Comparison of ENCODE assay signal across 23 mouse cellular contexts in genomic region chr3:44468078-44468477, GRCm38 (mm10).
"Had no signal": no experiment of that assay in that cellular context is flagged by ENCODE, and none has a peak within 500 bp of the region (broad histone marks: within the 10 kb centered on the region; RNA-seq: fewer than 3 reads in every experiment).

No protein-coding gene starts in this region.

- H3K36me3 ChIP-seq: heart, embryonic 13.5 days; heart, embryonic 15.5 days; hindbrain, embryonic 13.5 days; hindbrain, embryonic 15.5 days; limb, embryonic 12.5 days; liver, embryonic 13.5 days; liver, embryonic 15.5 days had no signal

- ATAC-seq: hindbrain, postnatal 0 days; intestine, embryonic 16.5 days had no signal

- H3K4me3 ChIP-seq: heart, embryonic 13.5 days; heart, embryonic 15.5 days; hindbrain, embryonic 13.5 days; hindbrain, embryonic 15.5 days; limb, embryonic 12.5 days; liver, embryonic 13.5 days; liver, embryonic 15.5 days had no signal

- H3K27me3 ChIP-seq: heart, embryonic 13.5 days; heart, embryonic 15.5 days; hindbrain, embryonic 13.5 days; hindbrain, embryonic 15.5 days; limb, embryonic 12.5 days; liver, embryonic 13.5 days; liver, embryonic 15.5 days had no signal

- DNase-seq: gastrocnemius, postnatal 14 days; gastrocnemius, postnatal 36 days; heart, adult 18-20 months; heart, postnatal 14 days; heart, postnatal 36 days; kidney, adult 11 months; kidney, adult 2 months; kidney, adult 9 months; kidney, postnatal 10 days; kidney, postnatal 25 days; layer of hippocampus, adult 9-11 months; layer of hippocampus, postnatal 36 days; left cerebral cortex, postnatal 4 days; liver; liver, embryonic 13.5 days had no signal

- H3K4me1 ChIP-seq: heart, embryonic 13.5 days; heart, embryonic 15.5 days; hindbrain, embryonic 13.5 days; hindbrain, embryonic 15.5 days; limb, embryonic 12.5 days; liver, embryonic 13.5 days; liver, embryonic 15.5 days had no signal

- H3K27ac ChIP-seq: heart, embryonic 13.5 days; heart, embryonic 15.5 days; hindbrain, embryonic 13.5 days; hindbrain, embryonic 15.5 days; hindbrain, postnatal 0 days; limb, embryonic 12.5 days; liver, embryonic 13.5 days; liver, embryonic 15.5 days had no signal

- H3K9me3 ChIP-seq: heart, embryonic 13.5 days; heart, embryonic 15.5 days; hindbrain, embryonic 13.5 days; hindbrain, embryonic 15.5 days; limb, embryonic 12.5 days; liver, embryonic 13.5 days; liver, embryonic 15.5 days had no signal
